Mouse (Mus musculus): ENCODE measurements around the gene Per1.

Gene Per1

DNA sequence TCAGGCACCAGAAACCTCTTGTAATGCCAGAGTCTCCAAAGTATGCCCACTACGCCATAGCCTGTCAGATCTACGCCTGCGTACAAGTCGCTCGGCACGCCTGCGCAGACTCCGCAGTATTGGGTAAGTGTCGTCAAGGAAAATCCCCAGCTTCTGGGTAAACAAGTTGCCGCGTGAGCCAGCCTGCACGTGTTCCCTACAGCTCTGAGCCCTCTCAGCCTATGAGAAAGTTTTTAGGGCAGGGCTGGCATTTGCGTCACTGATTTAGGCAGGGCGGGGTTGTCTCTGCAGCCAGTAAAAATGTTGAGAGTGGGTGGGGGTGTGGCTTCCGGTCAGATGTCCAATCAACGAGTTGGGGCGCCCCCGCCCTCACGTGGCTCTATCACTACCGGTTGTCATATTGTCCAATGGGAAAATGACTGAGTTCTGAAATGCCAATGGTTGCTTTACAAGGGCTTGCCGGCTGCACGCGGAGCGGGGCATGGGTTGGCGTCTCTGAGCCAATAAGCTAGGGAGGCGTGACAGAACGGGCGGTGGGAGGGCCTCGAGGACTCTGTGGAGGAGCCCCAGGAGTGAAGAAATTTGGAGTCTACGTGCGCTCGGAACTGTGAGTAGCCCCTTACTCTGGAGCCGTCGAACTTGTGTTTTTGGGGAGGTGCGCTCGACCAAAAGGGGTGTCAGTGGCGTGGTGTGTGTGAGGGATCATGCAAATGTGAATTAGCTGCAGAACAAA is at the start of gene Per1:
Gene Per1, plus strand, starts transcription at position 521 of the 733 bp plus-strand sequence.
- peak; percentile 99 for DNase-seq (ENCODE audit: low read depth, low spot score)

DNA sequence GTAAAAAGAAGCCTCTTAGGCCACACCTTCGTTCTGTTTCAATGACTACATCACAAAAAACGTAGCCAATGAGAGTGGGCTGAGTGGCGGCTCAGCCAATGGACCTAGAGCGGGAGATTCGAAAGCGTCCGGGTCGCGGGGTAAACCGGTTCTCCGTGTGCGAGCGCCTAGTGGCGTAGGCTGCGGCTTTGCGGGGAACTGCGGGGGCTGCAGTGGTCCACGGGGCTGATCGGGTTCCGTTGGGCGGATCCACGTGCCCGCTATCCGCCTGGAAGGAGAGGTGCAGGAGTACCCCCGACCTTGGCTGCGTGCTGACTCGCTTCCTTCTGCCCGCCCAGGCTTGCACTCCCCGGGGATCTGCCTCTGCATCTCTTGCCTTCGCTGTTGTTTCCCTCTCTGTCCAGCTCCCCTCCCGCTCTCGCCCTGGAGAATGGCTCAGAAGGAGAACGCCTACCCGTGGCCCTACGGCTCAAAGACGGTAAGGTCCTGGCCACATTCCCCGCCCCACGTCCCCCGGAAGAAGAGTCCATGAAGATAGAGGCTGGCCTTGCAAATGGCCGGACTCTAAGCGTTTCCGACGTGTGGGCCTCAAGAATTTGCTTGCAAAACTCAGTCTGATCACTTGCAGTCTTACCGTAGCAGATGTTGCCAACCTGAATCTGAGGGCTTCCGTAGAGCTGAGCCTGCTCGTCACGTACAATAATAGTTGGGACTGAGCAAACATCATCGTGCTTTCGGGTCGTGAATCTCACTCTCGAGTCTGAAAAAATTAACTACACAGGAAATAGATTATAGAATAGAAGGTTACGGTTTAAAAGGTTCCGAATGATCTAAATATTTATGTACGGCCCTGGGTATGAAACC is 49.3 kb upstream of the Per1 start, which contains the start of gene Aurkb:
Gene Aurkb, plus strand, starts transcription at position 117 of the 864 bp plus-strand sequence.
- DNase-seq (ENCODE audit: low read depth, low spot score): peak; percentile 91

DNA sequence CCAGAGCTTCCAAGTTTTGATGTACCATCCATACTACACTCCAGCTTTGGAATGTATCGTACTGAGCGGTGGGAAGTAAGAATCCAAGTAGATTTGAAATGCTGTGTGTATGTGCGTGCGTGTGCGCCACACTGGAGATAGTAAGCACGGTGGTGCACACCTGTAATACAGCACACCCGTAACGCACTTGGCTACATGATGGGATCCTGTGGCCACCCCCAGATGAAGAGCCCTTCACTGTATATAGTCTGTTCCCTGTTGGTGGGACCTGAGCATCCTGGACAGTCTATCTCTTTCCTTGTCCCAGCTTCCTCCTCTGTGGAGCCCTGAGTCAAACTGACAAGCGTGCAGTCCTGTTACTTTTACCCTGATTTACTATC is 48.6 kb upstream of the Per1 start:
- DNase-seq (ENCODE audit: low read depth, low spot score): no peak

DNA sequence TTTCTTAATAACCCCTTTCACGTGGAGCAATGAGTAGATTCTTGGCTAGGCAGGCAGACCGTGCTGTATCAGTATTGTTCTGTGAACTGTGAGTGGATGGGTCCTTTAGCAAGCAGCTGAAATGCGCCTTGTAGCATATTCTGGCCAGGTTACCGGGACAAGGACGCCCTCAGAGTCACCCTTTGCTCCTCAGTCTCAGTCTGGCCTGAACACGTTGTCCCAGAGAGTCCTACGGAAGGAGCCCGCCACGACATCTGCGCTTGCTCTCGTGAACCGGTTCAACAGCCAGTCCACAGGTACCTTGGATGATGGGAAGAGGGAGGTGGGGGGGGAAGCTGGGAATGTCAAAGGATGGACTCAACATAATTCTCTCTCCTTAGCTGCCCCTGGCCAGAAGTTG is 47.4 kb upstream of the Per1 start:
- DNase-seq (ENCODE audit: low read depth, low spot score): no peak

DNA sequence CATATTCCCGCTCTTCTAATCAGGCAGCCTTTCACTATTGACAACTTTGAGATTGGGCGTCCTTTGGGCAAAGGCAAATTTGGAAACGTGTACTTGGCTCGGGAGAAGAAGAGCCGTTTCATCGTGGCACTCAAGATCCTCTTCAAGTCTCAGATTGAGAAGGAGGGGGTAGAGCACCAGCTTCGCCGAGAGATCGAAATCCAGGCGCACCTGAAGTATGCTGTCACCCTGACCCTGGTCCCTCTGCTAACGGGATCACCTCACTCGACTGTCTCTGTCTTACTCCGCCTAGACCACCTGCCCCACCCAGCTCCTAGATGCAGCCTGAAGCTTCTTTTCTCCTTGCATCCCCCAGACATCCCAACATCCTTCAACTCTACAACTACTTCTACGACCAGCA is 46.9 kb upstream of the Per1 start:
- no peak for DNase-seq (ENCODE audit: low read depth, low spot score)

DNA sequence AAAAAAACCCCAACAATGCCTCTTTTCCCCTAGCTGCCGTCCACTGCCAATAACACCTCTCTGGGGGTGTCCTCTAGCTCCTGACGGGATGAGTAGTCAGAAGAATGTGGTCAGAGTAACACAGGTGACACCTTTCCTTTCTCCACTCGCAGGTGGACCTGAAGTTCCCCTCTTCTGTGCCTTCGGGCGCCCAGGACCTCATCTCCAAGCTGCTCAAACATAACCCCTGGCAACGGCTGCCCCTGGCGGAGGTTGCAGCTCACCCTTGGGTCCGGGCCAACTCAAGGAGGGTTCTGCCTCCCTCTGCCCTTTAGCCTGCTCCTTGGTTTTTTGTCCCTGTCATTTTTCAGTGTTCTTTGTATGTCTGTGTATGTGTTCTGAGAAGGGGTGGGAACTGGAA is 44.3 kb upstream of the Per1 start:
- DNase-seq (ENCODE audit: low read depth, low spot score): no peak

DNA sequence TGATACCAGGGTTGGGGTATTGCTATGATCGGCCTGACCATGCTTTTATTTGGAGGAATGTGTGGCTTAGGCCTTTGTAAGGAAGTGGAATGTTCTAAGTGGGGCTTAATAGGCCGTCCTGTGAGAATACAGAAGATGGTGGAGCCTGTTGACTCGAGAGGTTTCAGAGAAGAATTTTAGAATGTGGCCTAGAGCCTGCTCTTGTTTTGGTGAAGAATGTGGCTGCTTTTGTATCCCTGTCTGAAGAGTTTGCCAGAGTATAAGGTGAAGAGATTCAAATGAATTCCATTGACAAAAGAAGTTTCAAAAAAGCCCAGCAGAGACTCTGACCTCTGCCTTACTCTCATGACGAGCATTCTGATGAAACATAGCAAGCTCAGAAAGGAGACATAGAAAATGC is 43.2 kb upstream of the Per1 start:
- no peak for DNase-seq (ENCODE audit: low read depth, low spot score)

DNA sequence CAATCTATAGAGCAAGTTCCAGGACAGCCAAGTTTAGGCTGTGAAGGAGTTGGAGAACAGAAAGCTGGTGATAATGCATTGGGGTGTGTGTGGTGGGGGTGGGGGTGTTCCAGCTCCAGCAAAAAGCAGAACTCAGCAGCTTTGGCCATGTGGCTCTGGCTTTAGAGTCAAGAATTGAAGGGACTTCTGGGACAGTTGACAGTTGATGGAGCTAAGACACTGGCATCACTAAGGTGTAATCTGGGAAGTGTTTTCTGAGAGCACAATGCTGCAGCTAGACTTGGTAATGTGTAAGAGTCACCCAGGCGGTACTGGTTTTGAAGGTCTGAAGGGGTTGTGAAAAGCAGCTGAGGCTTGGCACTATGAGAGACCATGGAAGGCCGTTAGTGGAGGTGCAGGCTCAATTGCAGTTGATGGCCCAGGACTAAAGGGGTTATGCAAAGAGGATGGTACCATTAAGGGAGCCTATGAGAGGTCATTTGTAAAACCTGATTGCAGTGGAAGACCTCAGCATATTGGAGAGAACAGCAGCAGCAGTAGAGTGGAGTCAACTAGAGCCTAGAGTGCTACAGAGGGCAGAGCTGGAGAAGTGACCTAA is 42.1 kb upstream of the Per1 start:
- DNase-seq (ENCODE audit: low read depth, low spot score): no peak

DNA sequence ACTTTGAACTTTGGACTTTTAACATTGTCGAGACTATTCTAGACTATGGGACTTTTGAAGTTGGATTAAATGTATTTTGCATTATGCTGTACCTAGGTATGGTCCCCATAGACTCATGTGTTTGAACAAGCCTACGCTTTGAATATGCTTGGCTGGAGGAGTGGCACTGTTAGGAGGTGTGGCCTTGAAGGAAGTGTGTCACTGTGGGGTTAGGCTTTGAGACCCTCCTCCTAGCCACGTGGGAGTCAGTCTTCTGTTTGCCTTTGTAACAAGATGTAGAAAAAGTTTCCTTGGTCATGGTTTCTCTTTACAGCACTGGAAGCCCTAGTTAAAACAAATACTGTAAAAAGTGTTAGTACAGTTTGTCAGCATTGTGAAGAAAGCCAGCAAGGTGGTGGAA is 41.2 kb upstream of the Per1 start:
- no peak for DNase-seq (ENCODE audit: low read depth, low spot score)

DNA sequence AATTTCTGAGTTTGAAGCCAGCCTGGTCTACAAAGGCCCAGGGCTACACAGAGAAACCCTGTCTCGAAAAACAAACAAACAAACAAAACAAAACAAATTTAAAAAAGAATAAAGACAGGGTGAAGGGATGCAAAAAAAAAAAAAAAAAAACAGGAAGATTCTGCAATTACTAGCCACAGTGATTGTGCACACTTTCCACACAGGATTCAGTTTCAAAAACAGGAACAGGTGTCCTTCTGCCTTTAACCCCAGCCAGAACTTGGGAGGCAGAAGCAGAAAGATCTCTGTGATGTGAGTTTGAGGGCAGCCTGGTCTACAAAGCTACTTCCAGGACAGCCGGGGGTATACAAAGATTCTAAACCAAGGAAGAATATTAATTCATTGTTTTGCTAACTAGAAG is 36.8 kb upstream of the Per1 start:
- DNase-seq (ENCODE audit: low read depth, low spot score): no peak

DNA sequence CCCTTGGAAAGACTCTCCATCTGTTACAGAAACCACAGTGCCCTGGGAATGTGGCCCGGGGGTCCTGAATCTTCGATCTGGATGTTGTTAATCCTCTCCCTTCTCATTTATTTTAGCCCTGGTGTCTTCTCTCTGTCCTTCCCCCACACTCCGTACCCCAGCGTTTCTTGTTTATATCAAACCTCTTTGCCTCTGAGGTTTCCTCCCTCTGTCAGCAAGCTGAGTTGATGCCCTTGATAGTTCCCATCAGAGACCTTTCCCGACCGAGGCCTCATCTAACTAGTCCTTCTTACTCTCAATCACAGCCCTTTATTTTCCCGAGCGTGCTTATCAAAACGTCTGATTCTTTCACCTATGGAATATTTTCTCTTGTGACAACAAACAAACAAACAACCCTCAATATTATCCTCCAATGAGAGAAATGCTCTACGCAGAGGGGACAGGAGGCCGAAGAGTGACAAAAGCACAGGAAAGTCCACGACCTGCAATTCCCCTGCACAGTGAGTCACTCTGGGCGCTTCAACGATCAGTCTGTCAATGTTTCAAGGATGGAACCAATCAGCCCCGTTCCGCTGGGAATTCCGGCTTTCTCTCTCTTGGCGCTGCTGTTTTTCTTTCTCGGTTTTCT is 36.2 kb upstream of the Per1 start:
- DNase-seq (ENCODE audit: low read depth, low spot score): no peak

DNA sequence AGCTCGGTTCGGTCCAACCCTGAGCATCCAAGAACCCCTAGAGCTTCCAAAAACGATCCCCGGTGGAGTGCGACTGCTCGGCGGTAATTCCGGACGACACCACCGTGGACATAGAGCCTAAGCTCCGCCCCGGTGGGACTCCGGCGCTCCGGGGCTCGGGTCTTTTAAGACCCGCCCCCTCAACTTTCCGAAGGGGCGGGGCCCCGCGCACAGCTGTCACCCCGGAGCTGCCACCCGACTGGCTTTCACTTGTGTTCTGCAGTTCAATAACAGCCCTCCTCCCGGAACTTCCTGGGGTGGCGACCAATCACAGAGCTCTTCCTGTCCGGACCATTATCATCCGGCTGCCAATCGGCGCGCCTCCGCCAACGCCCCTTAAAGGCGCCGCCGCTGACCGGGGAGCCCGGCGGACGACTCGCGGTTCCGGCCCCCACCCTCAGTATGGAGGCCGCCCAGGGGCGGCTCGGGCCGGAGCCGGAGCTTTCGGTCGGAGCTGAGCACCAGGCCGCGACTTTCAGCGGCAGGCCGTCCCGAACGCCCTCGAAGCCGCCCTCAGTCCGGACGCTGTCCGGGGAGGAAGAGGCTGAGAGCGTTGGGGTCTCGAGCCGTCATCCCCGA is 35.6 kb upstream of the Per1 start, which contains the start of gene Borcs6:
Gene Borcs6, plus strand, starts transcription at position 361 of the 618 bp plus-strand sequence.
- peak; percentile 97 for DNase-seq (ENCODE audit: low read depth, low spot score)

DNA sequence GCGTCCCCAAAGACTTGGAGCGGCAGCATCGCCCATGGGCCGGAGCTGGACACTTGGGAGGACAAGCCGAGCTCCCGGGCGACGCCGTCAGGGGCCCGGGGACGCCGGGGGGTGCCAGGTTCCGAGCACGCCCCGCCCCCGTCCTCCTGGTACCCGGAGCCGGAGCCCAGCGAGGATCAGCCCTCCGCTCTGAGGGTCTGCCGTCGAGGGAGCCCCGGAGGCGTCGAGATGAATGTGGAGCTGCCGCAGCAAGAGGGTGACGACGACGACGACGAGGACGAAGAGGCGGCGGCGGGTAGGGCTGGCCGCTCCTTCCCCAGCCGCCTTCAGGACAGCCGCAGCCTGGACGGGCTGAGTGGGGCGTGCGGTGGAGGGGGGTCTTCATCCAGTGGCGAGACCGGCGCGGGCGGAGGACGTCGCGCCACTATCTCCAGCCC is 35.0 kb upstream of the Per1 start:
- no peak for DNase-seq (ENCODE audit: low read depth, low spot score)

DNA sequence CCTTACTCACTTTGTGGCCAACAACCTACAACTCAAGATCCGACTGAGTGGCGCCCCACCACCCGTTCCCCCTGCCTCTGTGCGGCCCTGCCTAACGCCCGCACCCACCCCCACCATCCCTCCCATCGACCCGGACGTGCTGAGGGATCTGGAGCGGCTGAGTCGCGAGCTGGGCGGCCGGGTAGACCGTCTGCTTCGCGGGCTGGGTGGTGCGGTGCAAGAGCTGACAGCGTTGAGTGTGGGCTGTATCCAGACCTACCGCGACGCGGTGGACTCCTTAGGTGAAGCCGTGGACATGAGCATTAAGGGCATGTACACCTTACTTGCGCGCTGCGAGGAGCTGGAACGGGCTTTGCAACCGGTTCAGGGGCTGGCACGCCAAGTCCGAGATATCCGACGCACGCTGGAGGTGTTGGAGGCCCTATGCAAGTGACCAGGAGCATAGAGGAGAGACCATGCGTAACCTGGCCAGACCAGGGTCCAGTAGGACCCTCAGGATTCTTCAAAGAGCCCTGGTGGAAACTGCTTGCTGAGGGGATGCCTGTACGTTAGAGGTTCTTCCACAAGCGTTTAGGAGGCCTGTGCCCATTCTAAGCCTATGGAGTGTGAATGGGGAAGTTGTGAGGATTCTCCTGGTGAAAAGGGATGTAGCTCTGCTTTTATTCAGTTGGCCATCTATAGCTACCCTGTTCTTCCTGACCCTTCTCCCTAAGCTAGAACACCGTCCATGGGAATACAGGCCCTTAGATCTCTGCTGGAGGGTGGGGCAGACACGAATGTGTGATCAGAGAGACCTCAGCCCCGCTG is 34.4 kb upstream of the Per1 start:
- no peak for DNase-seq (ENCODE audit: low read depth, low spot score)

DNA sequence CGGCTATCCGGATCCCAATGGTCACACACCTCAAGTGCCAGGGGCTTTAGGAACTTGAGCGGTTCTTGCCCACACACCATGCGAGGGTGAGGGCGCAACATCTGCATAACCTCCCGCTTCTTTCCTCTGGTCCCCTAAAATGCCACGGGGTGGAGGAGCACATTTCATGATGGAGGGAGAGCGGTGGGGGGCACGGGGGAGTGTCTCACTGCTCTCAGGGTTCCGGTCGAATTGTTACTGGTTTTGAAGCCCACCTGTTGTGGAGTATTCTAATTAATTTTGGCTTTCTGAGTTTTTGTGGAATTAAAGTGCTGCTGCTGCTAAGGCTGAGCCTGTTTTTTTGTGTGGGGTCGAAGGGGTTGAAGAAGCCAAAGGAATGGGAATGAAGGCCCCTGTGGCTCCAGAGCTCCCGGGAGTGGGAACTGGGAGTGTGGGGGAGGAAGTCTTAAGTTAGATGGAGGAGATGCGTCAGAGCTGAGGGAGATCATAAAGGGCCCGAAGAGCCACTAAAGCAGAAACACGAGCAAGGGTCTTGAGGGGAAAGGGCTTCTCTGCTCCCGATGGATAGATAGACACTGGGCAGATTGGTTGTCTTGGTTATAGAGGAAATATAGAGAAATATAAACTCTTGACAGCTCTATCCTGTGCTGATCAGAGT is 33.6 kb upstream of the Per1 start:
- DNase-seq (ENCODE audit: low read depth, low spot score): no peak

DNA sequence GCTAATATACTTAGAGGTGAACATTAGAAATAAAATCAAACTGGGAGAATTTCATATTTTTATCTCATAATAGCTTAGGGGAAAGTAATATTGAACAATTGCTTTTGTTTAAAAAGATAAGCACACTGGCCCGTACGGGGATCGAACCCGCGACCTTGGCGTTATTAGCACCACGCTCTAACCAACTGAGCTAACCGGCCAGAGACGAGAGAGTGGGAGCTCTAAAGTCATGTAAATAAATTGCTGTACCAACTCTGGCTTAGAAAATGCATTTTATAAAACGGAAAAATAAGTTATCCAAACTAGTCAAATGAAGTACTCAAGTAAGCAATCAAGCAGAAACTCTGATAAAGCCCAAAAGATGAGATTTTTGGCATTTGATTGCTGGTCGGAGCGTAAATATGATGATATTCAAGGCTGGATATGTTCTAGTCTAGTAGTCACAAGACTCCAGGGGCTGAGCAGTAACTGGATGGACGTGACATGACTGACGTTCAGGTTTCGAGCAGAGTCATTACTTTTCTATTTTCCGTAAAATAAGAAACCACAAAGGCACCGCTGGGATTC is 32.7 kb upstream of the Per1 start:
- DNase-seq (ENCODE audit: low read depth, low spot score): peak; percentile 75

DNA sequence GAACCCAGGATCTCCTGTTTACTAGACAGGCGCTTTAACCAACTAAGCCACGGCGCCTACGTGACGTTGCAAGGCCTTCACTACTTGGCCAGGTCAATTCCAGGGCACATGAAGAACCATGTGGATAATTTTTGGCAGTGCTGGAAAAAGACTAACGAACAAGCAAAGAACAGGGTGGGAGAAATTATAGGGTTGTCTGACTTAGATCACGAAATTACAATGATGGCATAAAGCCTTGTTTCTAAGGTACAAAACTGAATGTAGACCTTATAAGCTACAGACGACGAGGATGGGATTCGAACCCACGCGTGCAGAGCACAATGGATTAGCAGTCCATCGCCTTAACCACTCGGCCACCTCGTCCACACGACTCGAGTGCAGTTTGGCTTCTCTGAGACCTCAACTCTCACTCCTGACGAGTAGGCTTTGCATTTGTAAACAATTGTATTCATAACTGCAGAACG is 32.2 kb upstream of the Per1 start:
- DNase-seq (ENCODE audit: low read depth, low spot score): peak; percentile 95

DNA sequence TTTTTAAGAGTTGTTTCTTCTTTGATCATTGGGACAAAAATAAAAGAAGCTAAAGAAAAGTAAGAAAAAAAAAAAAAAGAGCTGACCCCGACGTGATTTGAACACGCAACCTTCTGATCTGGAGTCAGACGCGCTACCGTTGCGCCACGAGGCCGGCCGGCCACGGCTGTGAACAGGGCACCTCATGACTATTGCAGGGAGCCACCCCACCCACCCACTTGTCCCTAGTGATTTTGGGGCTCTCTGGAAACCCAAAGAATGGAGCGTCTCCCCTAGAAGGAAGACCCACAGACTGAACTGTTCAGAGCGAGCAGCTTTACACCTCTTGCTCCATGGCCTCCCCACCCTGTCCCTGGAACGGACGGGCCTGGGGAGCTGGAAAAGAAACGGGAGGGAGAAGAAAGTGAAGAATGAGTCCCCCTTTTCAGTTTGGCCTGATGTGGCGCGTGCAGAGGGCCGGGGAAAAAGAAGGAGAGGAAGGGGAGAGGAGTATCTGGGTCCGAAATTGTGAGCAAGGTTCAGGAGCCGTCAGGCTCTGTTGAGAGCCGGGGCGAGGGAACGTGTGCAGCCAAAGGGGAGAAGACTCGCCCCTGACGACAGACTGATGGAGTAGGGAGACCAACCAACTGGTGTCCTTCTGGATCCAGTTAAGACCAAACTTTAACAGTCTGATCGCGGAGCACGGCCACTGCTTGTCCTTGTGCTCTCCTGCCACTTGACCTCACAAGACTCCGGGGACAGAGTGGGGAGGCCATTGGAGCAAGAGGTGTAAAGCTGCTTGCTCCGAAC is 31.4 kb upstream of the Per1 start:
- peak; percentile 81 for DNase-seq (ENCODE audit: low read depth, low spot score)
